Mouse (Mus musculus): Measurements from ENCODE around the gene Flywch2. TPM values are rescaled to one million over a fixed set of nuclear protein-coding genes. Genes with fewer than 3 reads are reported as not detected.

Flywch2 gene
- polyA plus RNA-seq, 1 experiment from 2014 or later: 20.9 TPM

Small RNAs within 50 kb of the gene (microRNA-seq; reads per million reads assigned to microRNA genes)
- 2.7 reads per million, percentile 10 among the genes with 10 or more reads in this experiment for gene Mir5125

Other genes starting within 250 kb of the Flywch2 start
- 17.5 and 19.9 TPM in 2 replicates for gene Zfp213, start 221.8 kb downstream of the Flywch2 start, polyA plus RNA-seq (2014; fragmentation: Nextera tagmentation; extraction: Ambion mirVana)
- gene Zfp13, start 186.6 kb downstream of the Flywch2 start, polyA plus RNA-seq (2014; fragmentation: Nextera tagmentation; extraction: Ambion mirVana): 16.3 and 16.5 TPM in 2 replicates
- 0.22 TPM in 1 of 2 replicates, not detected in the other for gene Zscan10, start 185.2 kb downstream of the Flywch2 start, polyA plus RNA-seq (2014; fragmentation: Nextera tagmentation; extraction: Ambion mirVana)
- gene Mmp25, start 140.8 kb downstream of the Flywch2 start, polyA plus RNA-seq (2014; fragmentation: Nextera tagmentation; extraction: Ambion mirVana): 0.43 and 0.61 TPM in 2 replicates
- gene Bicdl2, start 125.6 kb downstream of the Flywch2 start, polyA plus RNA-seq (2014; fragmentation: Nextera tagmentation; extraction: Ambion mirVana): 0.14 and 0.19 TPM in 2 replicates
- gene Hcfc1r1, start 112.5 kb downstream of the Flywch2 start, polyA plus RNA-seq (2014; fragmentation: Nextera tagmentation; extraction: Ambion mirVana): 37.4 and 40.6 TPM in 2 replicates
- 55.1 and 57.0 TPM in 2 replicates for gene Thoc6, start 112.2 kb downstream of the Flywch2 start, polyA plus RNA-seq (2014; fragmentation: Nextera tagmentation; extraction: Ambion mirVana)
- gene Tnfrsf12a, start 108.6 kb downstream of the Flywch2 start, polyA plus RNA-seq (2014; fragmentation: Nextera tagmentation; extraction: Ambion mirVana): 2.0 and 2.2 TPM in 2 replicates
- gene Cldn6, start 106.8 kb downstream of the Flywch2 start, polyA plus RNA-seq (2014; fragmentation: Nextera tagmentation; extraction: Ambion mirVana): 2.3 and 2.5 TPM in 2 replicates
- 0.58 and 0.82 TPM in 2 replicates for gene Cldn9, start 102.1 kb downstream of the Flywch2 start, polyA plus RNA-seq (2014; fragmentation: Nextera tagmentation; extraction: Ambion mirVana)
- not detected in 2 replicates for gene 1520401A03Rik, start 63.3 kb downstream of the Flywch2 start, polyA plus RNA-seq (2014; fragmentation: Nextera tagmentation; extraction: Ambion mirVana)
- gene Pkmyt1, start 59.7 kb downstream of the Flywch2 start, polyA plus RNA-seq (2014; fragmentation: Nextera tagmentation; extraction: Ambion mirVana): 29.3 and 33.7 TPM in 2 replicates
- 29.5 and 30.2 TPM in 2 replicates for gene Paqr4, start 45.2 kb downstream of the Flywch2 start, polyA plus RNA-seq (2014; fragmentation: Nextera tagmentation; extraction: Ambion mirVana)
- 0.58 and 0.63 TPM in 2 replicates for gene Kremen2, start 40.2 kb downstream of the Flywch2 start, polyA plus RNA-seq (2014; fragmentation: Nextera tagmentation; extraction: Ambion mirVana)
- 125 and 142 TPM in 2 replicates for gene Flywch1, start 14.5 kb downstream of the Flywch2 start, polyA plus RNA-seq (2014; fragmentation: Nextera tagmentation; extraction: Ambion mirVana)
- 408 and 439 TPM in 2 replicates for gene Srrm2, start 4.5 kb upstream of the Flywch2 start, polyA plus RNA-seq (2014; fragmentation: Nextera tagmentation; extraction: Ambion mirVana)
- gene Elob, start 43.1 kb upstream of the Flywch2 start, polyA plus RNA-seq (2014; fragmentation: Nextera tagmentation; extraction: Ambion mirVana): 1,062 and 1,170 TPM in 2 replicates
- gene Prss33, start 50.0 kb upstream of the Flywch2 start, polyA plus RNA-seq (2014; fragmentation: Nextera tagmentation; extraction: Ambion mirVana): 0.27 TPM in 1 of 2 replicates, not detected in the other
- not detected in 2 replicates for gene Prss32, start 57.8 kb upstream of the Flywch2 start, polyA plus RNA-seq (2014; fragmentation: Nextera tagmentation; extraction: Ambion mirVana)
- gene Prss41, start 58.1 kb upstream of the Flywch2 start, polyA plus RNA-seq (2014; fragmentation: Nextera tagmentation; extraction: Ambion mirVana): 0.41 and 0.81 TPM in 2 replicates
- gene Prss21, start 82.0 kb upstream of the Flywch2 start, polyA plus RNA-seq (2014; fragmentation: Nextera tagmentation; extraction: Ambion mirVana): not detected in 2 replicates
- gene Dcpp1, start 94.8 kb upstream of the Flywch2 start, polyA plus RNA-seq (2014; fragmentation: Nextera tagmentation; extraction: Ambion mirVana): not detected in 2 replicates
- not detected in 2 replicates for gene Dcpp2, start 94.8 kb upstream of the Flywch2 start, polyA plus RNA-seq (2014; fragmentation: Nextera tagmentation; extraction: Ambion mirVana)
- gene Dcpp3, start 131.4 kb upstream of the Flywch2 start, polyA plus RNA-seq (2014; fragmentation: Nextera tagmentation; extraction: Ambion mirVana): not detected in 2 replicates
- gene Sbp, start 155.6 kb upstream of the Flywch2 start, polyA plus RNA-seq (2014; fragmentation: Nextera tagmentation; extraction: Ambion mirVana): not detected in 2 replicates
- gene Sbpl, start 169.2 kb upstream of the Flywch2 start, polyA plus RNA-seq (2014; fragmentation: Nextera tagmentation; extraction: Ambion mirVana): not detected in 2 replicates
- not detected in 2 replicates for gene Prss30, start 194.5 kb upstream of the Flywch2 start, polyA plus RNA-seq (2014; fragmentation: Nextera tagmentation; extraction: Ambion mirVana)
- 0.19 TPM in 1 of 2 replicates, not detected in the other for gene Prss22, start 212.0 kb upstream of the Flywch2 start, polyA plus RNA-seq (2014; fragmentation: Nextera tagmentation; extraction: Ambion mirVana)

All from midbrain, embryonic 11.5 days (tissue).